Mouse (Mus musculus): ENCODE measurements around the gene Gm1043.

Gene Gm1043

GRCm38 (mm10) chr5:37202285-37202684, 117.1 kb downstream of the Gm1043 start:
- DNase-seq (ENCODE audit: low spot score): no peak

- no peak for DNase-seq (ENCODE audit: low spot score)
Measured at GRCm38 (mm10) chr5:37204886-37205285, 119.7 kb downstream of the Gm1043 start.

DNA sequence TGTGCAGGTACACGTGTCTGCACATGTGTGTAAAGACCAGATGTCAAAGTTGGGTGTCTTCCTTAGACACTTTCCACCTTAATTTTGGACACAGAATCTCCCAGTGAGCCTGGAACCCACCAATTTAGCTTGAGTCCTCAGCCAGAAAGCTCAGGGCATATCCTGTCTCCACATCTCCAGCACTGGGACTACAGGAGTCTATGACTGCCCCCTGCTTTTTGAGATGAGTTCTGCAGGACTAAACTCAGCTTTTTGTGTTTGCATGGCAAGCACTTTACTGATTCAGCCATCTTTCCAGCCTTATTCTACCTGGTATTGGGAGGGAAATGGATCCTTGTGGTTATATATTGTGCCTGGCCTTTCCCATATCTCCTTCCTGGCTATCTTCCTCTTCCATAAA, 120.2 kb downstream of the Gm1043 start:
- no peak for DNase-seq (ENCODE audit: low spot score)

GRCm38 (mm10) chr5:37206364-37206763, 121.2 kb downstream of the Gm1043 start:
- no peak for DNase-seq (ENCODE audit: low spot score)

DNA sequence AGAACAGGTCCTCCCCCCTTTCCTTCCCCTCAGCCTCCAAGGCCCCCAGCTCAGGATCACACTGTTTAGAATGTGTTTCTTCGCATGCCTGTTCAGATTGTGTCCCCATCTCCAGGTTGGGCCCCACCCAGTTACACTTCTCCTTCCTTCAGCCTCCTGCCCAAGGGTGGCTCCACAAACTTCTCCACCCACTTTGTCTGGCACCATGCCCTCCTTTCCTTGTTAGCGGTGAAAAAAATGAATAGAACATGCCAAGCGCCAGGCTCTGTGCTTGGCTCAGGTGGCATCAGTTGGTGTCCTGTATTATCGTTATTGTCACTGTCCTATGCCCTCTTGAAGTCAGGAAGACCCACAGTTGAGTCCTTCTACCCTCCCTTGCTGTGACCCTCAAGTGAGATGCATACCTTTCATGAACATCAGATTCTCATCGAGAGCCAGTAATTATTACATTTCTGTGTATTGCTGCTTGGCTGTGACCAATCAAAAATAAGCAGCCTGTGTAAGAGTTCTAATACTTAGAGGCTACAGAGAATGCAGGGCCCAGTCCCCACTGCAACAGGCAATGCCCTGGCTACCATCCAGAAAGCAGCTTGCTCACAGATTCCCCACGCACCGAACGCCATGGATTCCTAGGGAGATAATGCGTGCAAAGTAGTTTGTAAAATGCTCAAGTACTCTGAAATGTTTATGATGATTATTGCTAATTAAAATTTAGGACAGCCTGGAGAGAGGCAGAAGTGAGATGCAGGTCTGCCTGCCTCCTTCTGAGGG, 128.0 kb downstream of the Gm1043 start:
- DNase-seq (ENCODE audit: low spot score): no peak

- no peak for DNase-seq (ENCODE audit: low spot score)
Measured at GRCm38 (mm10) chr5:37213709-37214103, 128.5 kb downstream of the Gm1043 start.

GRCm38 (mm10) chr5:37214614-37215013, 129.4 kb downstream of the Gm1043 start:
- DNase-seq (ENCODE audit: low spot score): no peak

DNA sequence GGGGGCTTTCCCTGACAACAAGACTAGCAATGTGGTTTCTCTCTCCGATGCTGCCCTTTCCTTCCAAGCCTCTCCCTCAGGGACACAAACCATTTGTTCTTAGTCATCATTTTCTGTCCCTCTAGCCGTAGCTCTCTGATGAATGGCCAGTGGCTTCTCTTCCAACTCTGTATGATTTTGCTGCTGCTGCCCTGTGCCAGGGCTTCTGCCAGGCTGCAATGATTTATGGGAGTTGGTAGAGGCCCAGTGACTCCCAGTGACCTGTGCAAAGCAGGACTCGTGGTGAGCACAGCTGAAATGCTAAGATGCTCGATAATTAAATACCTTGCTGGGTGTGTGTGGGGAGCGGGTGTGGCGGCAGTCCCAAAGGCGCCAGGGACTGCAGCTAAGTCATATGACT, 130.1 kb downstream of the Gm1043 start:
- DNase-seq (ENCODE audit: low spot score): no peak

DNA sequence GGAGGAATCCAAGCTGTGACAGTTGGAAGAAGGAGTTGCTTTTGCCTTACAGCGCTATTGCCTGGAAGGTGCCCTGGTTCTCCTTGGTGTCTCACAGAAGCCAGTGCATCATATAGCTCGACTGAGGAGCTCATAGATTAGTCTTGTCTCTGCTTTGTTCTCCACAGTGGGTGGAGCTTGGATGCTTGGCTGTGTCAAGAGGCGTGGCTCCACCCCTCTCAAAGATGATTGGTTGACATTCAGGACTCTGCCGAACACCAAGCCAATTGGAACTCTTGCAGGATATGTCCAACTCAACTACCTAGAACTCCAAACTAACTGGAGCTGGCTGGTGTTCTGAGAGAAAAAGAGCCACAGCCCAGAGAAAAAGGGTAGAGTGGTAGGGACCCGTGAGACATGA, 134.4 kb downstream of the Gm1043 start:
- no peak for DNase-seq (ENCODE audit: low spot score)

DNA sequence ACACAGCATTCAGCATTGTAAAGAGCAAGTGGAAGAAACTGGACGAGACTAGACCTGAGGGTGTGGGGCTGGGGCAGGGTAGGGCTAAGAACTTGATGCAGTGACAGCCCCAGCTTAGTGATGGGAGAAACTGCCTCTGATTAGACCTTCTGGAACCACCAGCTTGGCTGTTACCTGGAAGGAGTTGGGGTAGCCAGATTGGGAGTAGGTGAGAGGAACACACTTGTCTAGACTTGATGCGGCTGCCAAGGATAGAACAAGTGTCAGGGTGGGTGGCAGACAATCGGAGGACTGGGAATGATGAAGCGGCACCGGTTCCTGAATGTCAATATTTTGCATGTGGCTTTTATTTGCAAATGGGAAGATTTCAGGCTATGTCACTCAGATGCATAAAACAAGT, 135.4 kb downstream of the Gm1043 start:
- no peak for DNase-seq (ENCODE audit: low spot score)

DNA sequence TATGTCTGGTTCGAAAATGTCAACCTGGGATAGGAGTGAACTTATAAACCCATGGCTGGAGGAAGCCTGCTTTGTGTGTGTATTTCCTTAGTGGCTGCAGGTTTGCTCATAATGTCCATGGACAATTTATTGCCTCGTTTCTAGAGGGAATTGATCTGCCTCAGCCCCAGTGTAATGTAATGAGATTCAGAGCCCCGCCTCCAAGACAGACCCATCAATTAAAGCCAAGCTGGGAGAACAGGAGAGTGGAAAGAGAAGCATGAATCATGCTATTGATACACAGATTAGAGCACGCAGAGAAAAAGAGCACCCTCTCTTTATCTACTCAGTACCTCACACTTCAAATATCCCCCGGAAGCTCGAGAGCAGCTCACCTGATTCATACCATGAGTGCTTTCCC, 136.4 kb downstream of the Gm1043 start:
- no peak for DNase-seq (ENCODE audit: low spot score)

GRCm38 (mm10) chr5:37222316-37222715, 137.1 kb downstream of the Gm1043 start:
- DNase-seq (ENCODE audit: low spot score): no peak

DNA sequence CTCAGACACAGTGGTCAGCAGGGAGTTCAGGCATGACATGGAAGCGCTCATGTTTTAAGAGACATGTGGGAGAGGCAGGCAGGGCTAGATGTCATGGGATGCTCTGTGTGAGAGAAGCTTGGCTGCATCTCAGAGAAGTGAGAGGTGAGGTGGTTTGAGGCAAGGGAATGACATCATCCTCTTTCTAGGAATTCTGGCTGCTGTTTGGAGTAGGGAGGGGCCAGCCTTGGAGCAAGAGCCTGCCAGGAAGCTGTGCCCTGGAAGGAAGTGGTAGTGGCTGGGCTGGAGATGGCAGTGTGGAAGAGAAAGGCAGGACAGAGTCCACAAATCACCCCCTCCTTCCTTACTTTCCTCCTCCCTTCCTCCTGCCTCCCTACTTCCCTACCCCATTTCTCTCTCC, 140.5 kb downstream of the Gm1043 start:
- no peak for DNase-seq (ENCODE audit: low spot score)

DNA sequence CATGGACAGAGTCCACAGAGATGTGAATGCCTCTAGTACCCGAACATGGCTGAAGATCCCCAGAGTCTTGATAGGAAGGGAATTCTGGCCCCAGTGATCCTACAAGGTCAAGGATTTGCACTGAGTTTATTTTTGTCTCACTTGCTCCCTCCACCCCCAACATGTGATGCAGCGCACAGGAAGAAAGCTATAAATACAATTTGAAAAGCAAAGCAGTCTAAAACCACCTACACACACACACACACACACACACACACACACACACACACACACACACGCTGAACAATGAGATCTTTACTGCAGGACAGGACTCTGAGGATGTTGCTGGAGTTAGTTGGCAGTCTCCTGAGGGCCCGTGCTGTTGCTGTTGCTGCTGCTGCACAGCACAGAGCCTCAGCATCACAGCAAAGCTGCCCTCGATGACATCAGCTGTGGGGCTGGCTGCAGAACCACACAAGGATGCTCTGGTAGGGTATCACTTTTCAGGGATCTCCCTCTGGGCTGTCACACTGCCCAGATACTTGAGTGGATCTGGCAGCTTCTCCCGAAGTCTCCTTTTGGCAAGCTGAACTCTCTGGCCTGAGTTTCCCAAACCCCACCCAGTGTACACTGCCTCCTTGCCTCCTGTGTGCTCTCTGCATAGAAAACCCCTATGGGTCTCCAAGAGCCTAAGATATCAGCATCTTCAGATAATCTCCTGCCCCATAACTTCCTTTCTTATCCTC, 142.9 kb downstream of the Gm1043 start:
- no peak for DNase-seq (ENCODE audit: low spot score)

DNA sequence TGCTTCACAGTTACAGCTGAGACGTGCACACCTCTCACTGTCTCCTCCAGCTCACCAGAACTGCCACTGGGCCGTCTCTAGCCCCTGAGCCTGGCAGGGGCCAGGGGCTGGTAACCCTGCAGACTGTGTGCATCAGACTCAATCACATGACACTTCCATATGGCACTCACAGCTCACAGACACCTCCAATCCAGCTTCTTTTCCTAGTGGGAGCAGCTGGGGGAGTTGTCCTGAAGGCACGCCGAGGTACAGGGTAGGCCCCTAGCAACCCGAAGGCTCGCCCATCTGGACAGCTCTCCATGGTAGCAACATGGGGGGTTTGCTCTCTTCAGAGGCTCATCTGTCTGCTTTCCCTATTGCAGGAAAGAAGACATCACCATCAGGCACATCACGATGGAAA, 143.7 kb downstream of the Gm1043 start:
- no peak for DNase-seq (ENCODE audit: low spot score)

DNA sequence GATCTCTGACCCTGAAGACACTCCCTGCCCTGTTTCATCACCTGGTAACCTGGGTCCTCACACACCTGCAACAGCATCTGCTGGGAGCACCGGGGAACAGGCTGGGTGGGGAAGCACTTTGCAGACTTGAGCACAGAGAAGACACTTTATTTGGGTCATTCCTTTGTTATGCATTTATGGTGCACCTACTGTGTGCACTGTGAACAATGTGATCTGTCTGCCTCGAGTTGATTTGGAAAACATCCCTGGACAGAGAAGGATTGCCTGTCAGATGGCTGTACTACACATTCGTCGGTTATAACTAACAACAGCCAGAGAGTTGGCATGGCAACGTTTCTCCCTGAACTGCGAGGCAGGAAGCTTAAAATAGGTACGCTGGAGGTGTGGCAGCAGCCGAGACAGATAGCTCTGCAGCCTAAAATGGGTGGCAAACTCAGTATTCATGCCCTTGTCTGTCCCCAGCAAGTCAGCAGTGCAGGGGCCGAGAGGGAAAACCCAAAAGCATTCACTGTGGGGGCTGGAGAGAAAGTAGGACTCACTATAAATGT, 147.9 kb downstream of the Gm1043 start:
- no peak for DNase-seq (ENCODE audit: low spot score)

GRCm38 (mm10) chr5:37238654-37239053, 153.5 kb downstream of the Gm1043 start:
- DNase-seq (ENCODE audit: low spot score): no peak

- peak; percentile 69 for DNase-seq (ENCODE audit: low spot score)
Measured at GRCm38 (mm10) chr5:37240550-37240949, 155.4 kb downstream of the Gm1043 start.

- DNase-seq (ENCODE audit: low spot score): no peak
Measured at GRCm38 (mm10) chr5:37241224-37241623, 156.1 kb downstream of the Gm1043 start.

DNA sequence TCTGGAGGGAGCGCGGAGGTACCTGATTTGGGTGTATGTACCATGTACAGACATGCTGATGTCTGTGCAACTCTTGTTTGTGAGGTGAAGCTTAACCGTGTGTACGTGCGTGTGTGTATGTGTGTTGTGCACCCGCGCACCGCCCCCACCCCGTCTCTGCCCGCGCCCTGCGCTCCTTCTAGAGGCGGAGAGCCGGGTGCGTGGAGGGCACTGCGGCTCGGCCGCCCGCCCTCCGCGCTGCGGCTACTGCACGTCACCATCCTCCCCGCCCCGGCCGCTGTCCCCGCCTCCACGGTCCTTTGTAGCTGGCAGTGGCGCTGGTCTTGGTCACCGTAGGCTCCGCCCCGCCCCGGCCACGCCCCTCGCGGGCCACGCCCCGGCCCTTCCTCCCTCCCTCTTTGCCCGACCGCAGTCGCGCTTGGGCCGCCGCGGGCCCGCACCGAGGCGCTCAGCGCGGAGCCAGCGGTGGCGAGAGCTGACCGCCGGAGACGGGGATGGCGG, 156.5 kb downstream of the Gm1043 start, which contains the start of gene Crmp1:
TSS of gene Crmp1 (plus strand) at position 290 of the 501 bp plus-strand sequence.
- peak; percentile 89 for DNase-seq (ENCODE audit: low spot score)

DNA sequence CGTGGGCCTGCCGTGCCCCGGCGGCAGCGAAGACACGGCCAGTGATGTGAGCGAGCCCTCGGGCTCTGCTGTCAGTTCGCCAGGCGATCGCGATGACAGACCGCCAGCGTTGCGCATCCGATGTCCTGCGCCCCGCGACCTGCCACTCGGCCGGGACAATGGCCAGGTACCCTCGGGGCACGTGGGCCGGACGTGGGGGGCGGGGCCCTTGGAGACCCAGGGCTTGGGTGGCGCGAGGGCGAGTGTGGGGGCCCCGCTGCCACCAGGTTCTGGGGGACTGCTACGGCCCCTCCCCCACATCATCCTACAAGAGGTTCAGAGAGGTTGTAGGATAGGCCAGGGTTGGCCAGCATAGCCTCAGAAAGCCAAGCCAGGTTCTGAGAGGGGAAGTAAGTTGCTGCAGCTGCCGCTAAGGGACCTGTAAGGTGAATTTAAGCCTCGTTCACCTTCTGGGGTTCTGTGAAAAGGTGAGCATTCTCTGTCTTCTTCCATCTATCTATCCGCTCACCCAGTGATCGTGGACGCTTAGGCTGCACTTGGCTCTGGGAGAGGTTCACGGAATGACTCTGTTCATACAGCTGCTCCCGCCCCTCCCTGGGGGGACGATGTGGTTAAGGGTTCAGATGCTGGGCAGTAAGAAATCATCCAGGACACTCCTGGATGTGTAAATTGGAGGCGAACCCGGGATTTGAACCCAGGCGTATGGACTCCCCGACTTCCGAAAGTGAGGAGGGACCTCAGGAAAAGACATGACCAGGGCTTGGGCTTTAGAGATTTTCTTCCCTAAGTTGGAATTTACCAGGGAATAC, 157.4 kb downstream of the Gm1043 start:
- DNase-seq (ENCODE audit: low spot score): peak; percentile 25
